Mouse (Mus musculus) MEL (cell line): ENCODE measurements around the gene Arap1. TPM values are rescaled to one million over a fixed set of nuclear protein-coding genes. Genes with fewer than 3 reads are reported as not detected.

Experiments used
- DNase-seq: peaks from one replicate; pipeline ENCODE4 v3.0.0; 2011; ENCODE audit warnings: low read depth, low spot score
- H3K27ac ChIP-seq: 2 replicates; pipeline ENCODE4 v1.5.1; 2012; ENCODE audit warnings: low read depth, mild to moderate bottlenecking, control low read depth, low read length, moderate library complexity; ENCODE audit not compliant: control insufficient read depth
- H3K27me3 ChIP-seq, 2 experiments: fragments of 150-350 bp in 1 of 2; sonication (generic) in 1 of 2; 2 replicates each; pipeline ENCODE4 v1.6.1; 2012; ENCODE audit warnings: low read length in 2 of 2, mild to moderate bottlenecking in 2 of 2, improper control_type of control experiment in 1 of 2, moderate library complexity in 1 of 2; ENCODE audit not compliant: insufficient read depth in 2 of 2, control insufficient read depth in 1 of 2
- H3K36me3 ChIP-seq, 2 experiments: 2 replicates each; pipeline ENCODE4 v1.6.1; 2012 to 2014; ENCODE audit warnings: low read length in 2 of 2, improper control_type of control experiment in 1 of 2, inconsistent platforms in 1 of 2, mild to moderate bottlenecking in 1 of 2; ENCODE audit not compliant: insufficient read depth in 2 of 2, control insufficient read depth in 1 of 2
- H3K4me1 ChIP-seq, 2 experiments: fragments of 150-350 bp in 1 of 2; sonication (generic) in 1 of 2; 2 replicates each; pipeline ENCODE4 v1.6.1; 2012; ENCODE audit warnings: low read length in 2 of 2, improper control_type of control experiment in 1 of 2, mild to moderate bottlenecking in 1 of 2; ENCODE audit not compliant: insufficient read depth in 2 of 2, control insufficient read depth in 1 of 2
- H3K4me3 ChIP-seq, 2 experiments: fragments of 150-350 bp in 1 of 2; sonication (generic) in 1 of 2; 2 replicates each; pipeline ENCODE4 v1.5.1; 2012; ENCODE audit warnings: low read depth in 2 of 2, low read length in 2 of 2, mild to moderate bottlenecking in 2 of 2, moderate library complexity in 2 of 2, control low read depth in 1 of 2, improper control_type of control experiment in 1 of 2; ENCODE audit not compliant: control insufficient read depth in 1 of 2, insufficient read depth in 1 of 2
- H3K79me2 ChIP-seq: 2 replicates; pipeline ENCODE4 v1.6.1; 2012; ENCODE audit warnings: mild to moderate bottlenecking, low read length, moderate library complexity; ENCODE audit not compliant: control insufficient read depth, poor library complexity, insufficient read depth
- H3K9ac ChIP-seq: 2 replicates; pipeline ENCODE4 v1.6.1; 2012; ENCODE audit warnings: low read depth, mild to moderate bottlenecking, control low read depth, low read length, moderate library complexity; ENCODE audit not compliant: control insufficient read depth, poor library complexity, severe bottlenecking
- H3K9me3 ChIP-seq: fragments of 150-350 bp; sonication (generic); replicated peaks from 2 replicates; pipeline ENCODE4 v1.6.1; 2012; ENCODE audit warnings: mild to moderate bottlenecking, low read length, improper control_type of control experiment, moderate library complexity; ENCODE audit not compliant: insufficient read depth
- BHLHE40 ChIP-seq: IDR thresholded peaks from 2 replicates; pipeline ENCODE4 v1.6.1; 2012; ENCODE audit warnings: low read depth, mild to moderate bottlenecking, inconsistent platforms, low read length, improper control_type of control experiment, borderline replicate concordance
- CHD2 ChIP-seq: IDR thresholded peaks from 2 replicates; pipeline ENCODE4 v1.6.1; 2011; ENCODE audit warnings: low read length, improper control_type of control experiment
- CTCF ChIP-seq, 3 experiments: IDR thresholded peaks in 2 of 3; conservative IDR thresholded peaks in 1 of 3; 2 replicates each; pipeline ENCODE4 v1.5.1; 2011 to 2012; ENCODE audit warnings: low read length in 3 of 3, low read depth in 2 of 3, mild to moderate bottlenecking in 2 of 3, improper control_type of control experiment in 1 of 3, inconsistent platforms in 1 of 3, mixed read lengths in 1 of 3, moderate library complexity in 1 of 3; ENCODE audit not compliant: control insufficient read depth in 1 of 3, insufficient read depth in 1 of 3, poor library complexity in 1 of 3, severe bottlenecking in 1 of 3
- E2F4 ChIP-seq: IDR thresholded peaks from 2 replicates; pipeline ENCODE4 v1.6.1; 2011; ENCODE audit warnings: low read depth, low read length, improper control_type of control experiment, borderline replicate concordance
- EP300 ChIP-seq, 2 experiments: IDR thresholded peaks; 2 replicates each; pipeline ENCODE4 v1.6.1; 2011; ENCODE audit warnings: improper control_type of control experiment in 2 of 2, low read length in 2 of 2, low read depth in 1 of 2, mild to moderate bottlenecking in 1 of 2
- ETS1 ChIP-seq: IDR thresholded peaks from 2 replicates; pipeline ENCODE4 v1.6.1; 2012; ENCODE audit warnings: low read depth, mild to moderate bottlenecking, inconsistent platforms, low read length, improper control_type of control experiment, moderate library complexity
- GATA1 ChIP-seq: IDR thresholded peaks from 2 replicates; pipeline ENCODE4 v1.6.1; 2011; ENCODE audit warnings: low read depth, low read length, improper control_type of control experiment
- HCFC1 ChIP-seq: IDR thresholded peaks from 2 replicates; pipeline ENCODE4 v1.6.1; 2012; ENCODE audit warnings: low read depth, mild to moderate bottlenecking, inconsistent platforms, low read length, improper control_type of control experiment, moderate library complexity
- JUND ChIP-seq: IDR thresholded peaks from 2 replicates; pipeline ENCODE4 v1.6.1; 2011; ENCODE audit warnings: low read depth, mild to moderate bottlenecking, improper control_type of control experiment, low read length
- MAX ChIP-seq: IDR thresholded peaks from 2 replicates; pipeline ENCODE4 v1.6.1; 2011; ENCODE audit warnings: low read length, improper control_type of control experiment
- MEF2A ChIP-seq: IDR thresholded peaks from 2 replicates; pipeline ENCODE4 v1.6.1; 2014; ENCODE audit warnings: low read depth, mild to moderate bottlenecking, inconsistent platforms, low read length, improper control_type of control experiment; ENCODE audit not compliant: poor library complexity, insufficient replicate concordance, severe bottlenecking; ENCODE audit errors: extremely low read depth
- NRF1 ChIP-seq: IDR thresholded peaks from 2 replicates; pipeline ENCODE4 v1.6.1; 2014; ENCODE audit warnings: low read depth, mild to moderate bottlenecking, inconsistent platforms, low read length, improper control_type of control experiment, moderate library complexity; ENCODE audit not compliant: poor library complexity, insufficient read depth, severe bottlenecking
- POLR2A ChIP-seq, 2 experiments: IDR thresholded peaks; 2 replicates each; pipeline ENCODE4 v1.6.1; 2011 to 2012; ENCODE audit warnings: low read length in 2 of 2, mild to moderate bottlenecking in 2 of 2, control low read depth in 1 of 2, improper control_type of control experiment in 1 of 2, low read depth in 1 of 2, moderate library complexity in 1 of 2; ENCODE audit not compliant: control insufficient read depth in 1 of 2, insufficient read depth in 1 of 2, poor library complexity in 1 of 2
- RAD21 ChIP-seq: IDR thresholded peaks from 2 replicates; pipeline ENCODE4 v1.6.1; 2011; ENCODE audit warnings: mild to moderate bottlenecking, low read depth, low read length, improper control_type of control experiment
- USF1 ChIP-seq: IDR thresholded peaks from 2 replicates; pipeline ENCODE4 v1.6.1; 2014; ENCODE audit warnings: low read depth, mild to moderate bottlenecking, inconsistent platforms, low read length, improper control_type of control experiment, moderate library complexity
- ZKSCAN1 ChIP-seq: IDR thresholded peaks from 2 replicates; pipeline ENCODE4 v1.6.1; 2012; ENCODE audit warnings: low read depth, mild to moderate bottlenecking, inconsistent platforms, low read length, improper control_type of control experiment, moderate library complexity
- polyA plus RNA-seq, 2 experiments: library from polyadenylated mRNA; stranded (reverse) in 1 of 2; unstranded in 1 of 2; fragments of >175 nt in 1 of 2; fragments of >200 nt in 1 of 2; gene quantifications; 2 replicates each; pipeline versions ENCODE4 v1.2.1 to v1.2.4; 2012; ENCODE audit warnings: low replicate concordance in 2 of 2, low read depth in 1 of 2; ENCODE audit not compliant: insufficient read length in 2 of 2, insufficient read depth in 1 of 2, missing spikeins in 1 of 2
- total RNA-seq: library from RNA; depleted of rRNA; stranded (reverse); fragments of 300-350 nt; gene quantifications from 2 replicates; pipeline ENCODE4 v1.2.3, GENCODE M21; 2012

Arap1 gene
- total and polyA plus RNA-seq, 3 experiments: 13.6 to 27.1 TPM; not detected in 1

DNA sequence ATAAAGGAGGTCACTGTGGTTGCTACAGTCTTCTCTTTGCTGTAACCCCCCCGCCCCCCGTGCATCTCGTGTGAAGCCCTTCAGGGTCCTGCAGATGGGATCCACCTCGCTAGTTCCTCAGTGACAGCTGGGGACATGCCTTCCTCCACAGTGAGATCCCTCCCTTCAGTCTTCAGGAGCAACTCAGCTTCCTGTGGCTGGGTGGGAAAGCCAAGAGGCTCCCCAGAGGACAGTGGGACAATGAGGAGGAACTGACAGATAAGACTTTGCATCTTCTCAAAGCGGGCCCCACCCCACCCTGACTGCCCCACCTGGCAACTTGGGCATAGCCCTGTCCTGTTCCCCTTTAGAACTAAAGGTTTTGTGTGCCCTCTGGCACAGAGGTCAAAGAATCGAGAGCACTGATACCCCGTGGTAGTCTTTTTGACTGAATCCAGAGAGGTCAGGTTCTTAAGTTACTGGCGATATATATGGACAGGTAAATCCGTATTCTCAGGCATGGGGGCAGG, 111.5 kb downstream of the Arap1 start:
- H3K79me2 ChIP-seq: no peaks in the 10 kb centered on the region
- TF ChIP-seq BHLHE40: no peak
- no peak for DNase-seq
- H3K9me3 ChIP-seq: no peaks in the 10 kb centered on the region
- no peaks in the 10 kb centered on the region; a peak in 1 of 4 replicates for H3K27me3 ChIP-seq
- no peak overlapping the region for H3K4me3 ChIP-seq
- H3K36me3 ChIP-seq: no peaks in the 10 kb centered on the region
- no peak overlapping the region for H3K9ac ChIP-seq
- H3K27ac ChIP-seq: no peak overlapping the region
- no peaks in the 10 kb centered on the region for H3K4me1 ChIP-seq

DNA sequence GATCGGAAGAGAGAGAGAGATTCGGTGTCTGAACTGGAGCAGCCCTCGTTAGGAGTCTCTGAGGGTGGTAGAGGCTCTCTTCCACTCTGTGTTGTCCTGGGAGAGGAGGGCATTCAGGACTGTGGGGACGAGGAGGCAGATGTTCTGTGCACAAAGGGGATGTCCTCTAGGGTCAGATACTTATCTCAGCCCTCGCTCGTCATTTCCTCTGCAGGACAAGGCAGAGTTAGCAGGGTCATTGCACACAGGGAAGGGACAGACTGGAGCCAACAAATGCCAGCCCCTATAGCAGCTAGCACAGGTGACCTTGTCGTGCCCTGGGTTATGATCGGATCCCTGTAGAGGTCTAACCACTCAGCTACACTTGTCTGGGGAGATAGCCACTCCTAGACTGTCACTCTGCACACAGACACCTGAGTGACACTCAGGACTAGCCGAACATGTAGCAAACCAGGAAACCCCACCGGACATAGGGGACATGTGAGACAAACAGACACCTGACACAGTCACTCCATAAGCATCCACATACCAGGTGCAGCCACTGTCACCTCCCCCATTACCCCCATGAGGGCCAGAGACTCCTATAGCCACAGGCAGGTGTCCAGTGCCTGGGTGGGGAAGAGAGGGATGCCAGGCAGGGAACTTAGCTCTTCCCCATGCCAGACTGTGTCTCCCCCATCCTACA, 112.2 kb downstream of the Arap1 start:
- Histone ChIP-seq H3K79me2 (no peaks in the 10 kb centered on the region), H3K27me3 (no peaks in the 10 kb centered on the region; a peak in 1 of 4 replicates), H3K4me1 (no peaks in the 10 kb centered on the region), H3K27ac (no peak overlapping the region), H3K36me3 (no peaks in the 10 kb centered on the region), H3K9me3 (no peaks in the 10 kb centered on the region), H3K9ac (no peak overlapping the region), H3K4me3 (no peak overlapping the region)
- TF ChIP-seq POLR2A (IDR thresholded peaks at IDR 0.05; ENCODE audit: control insufficient read depth in 1 of 2, insufficient read depth in 1 of 2, low read depth in 1 of 2, low read length in 2 of 2, poor library complexity in 1 of 2) (no peak), EP300 (IDR thresholded peaks at IDR 0.05; ENCODE audit: low read depth in 1 of 2, low read length in 2 of 2) (no peak), ZKSCAN1 (no peak), MAX (no peak), ETS1 (no peak), E2F4 (no peak), MEF2A (no peak), CHD2 (no peak), HCFC1 (no peak), RAD21 (no peak), GATA1 (no peak), NRF1 (no peak), USF1 (no peak), JUND (no peak), CTCF (IDR thresholded peaks at IDR 0.05 in 2 of 3, conservative IDR thresholded peaks at IDR 0.05 in 1 of 3; ENCODE audit: control insufficient read depth in 1 of 3, insufficient read depth in 1 of 3, low read depth in 2 of 3, low read length in 3 of 3, poor library complexity in 1 of 3, severe bottlenecking in 1 of 3) (no peak)
- DNase-seq: no peak
